Mouse (Mus musculus): Measurements from ENCODE around the gene Limch1.

- no peak for TF ChIP-seq CTCF (IDR thresholded peaks at IDR 0.05; ENCODE audit: borderline replicate concordance, control insufficient read depth, extremely low read depth, insufficient read depth, low read length, poor library complexity)
- TF ChIP-seq POLR2A (IDR thresholded peaks at IDR 0.05; ENCODE audit: control insufficient read depth, extremely low read depth, insufficient read depth, low read length, poor library complexity), result no peak
Observed at GRCm38 (mm10) chr5:66834756-66835155, 89.1 kb downstream of the Limch1 start.

Measured in thymus, adult 2 months (tissue).